Mouse (Mus musculus) small intestine, adult 2 months (tissue): ENCODE data around the gene Tbata. TPM values are rescaled to one million over a fixed set of nuclear protein-coding genes. Genes with fewer than 3 reads are reported as not detected.

Experiments used
- H3K27ac ChIP-seq: fragments of 200-500 bp; 2 replicates; pipeline ENCODE4 v1.5.1; 2012; ENCODE audit warnings: low read depth, low read length, control low read depth, inconsistent platforms; ENCODE audit not compliant: insufficient read depth
- H3K27me3 ChIP-seq: fragments of 200-500 bp; 2 replicates; pipeline ENCODE4 v1.6.1; 2012; ENCODE audit warnings: mild to moderate bottlenecking, moderate library complexity, low read length, inconsistent platforms; ENCODE audit not compliant: control insufficient read depth, insufficient read depth
- H3K36me3 ChIP-seq: fragments of 200-500 bp; 2 replicates; pipeline ENCODE4 v1.6.1; 2012; ENCODE audit warnings: mild to moderate bottlenecking, low read length, control low read depth, inconsistent platforms; ENCODE audit not compliant: control insufficient read depth, insufficient read depth
- H3K4me1 ChIP-seq: fragments of 200-500 bp; 2 replicates; pipeline ENCODE4 v1.6.1; 2012; ENCODE audit warnings: low read length, inconsistent platforms, mixed read lengths; ENCODE audit not compliant: control insufficient read depth, insufficient read depth, insufficient read length
- H3K4me3 ChIP-seq: fragments of 200-500 bp; 2 replicates; pipeline ENCODE4 v1.5.1; 2012; ENCODE audit warnings: low read depth, mild to moderate bottlenecking, control low read depth, inconsistent platforms, low read length, moderate library complexity
- CTCF ChIP-seq: fragments of 200-500 bp; IDR thresholded peaks from 2 replicates; pipeline ENCODE4 v1.5.1; 2012; ENCODE audit warnings: low read depth, mild to moderate bottlenecking, control low read depth, inconsistent platforms, low read length, moderate library complexity, mixed read lengths; ENCODE audit not compliant: insufficient replicate concordance, insufficient read length; ENCODE audit errors: extremely low read depth
- POLR2A ChIP-seq: fragments of 200-500 bp; IDR thresholded peaks from 2 replicates; pipeline ENCODE4 v1.6.1; 2012; ENCODE audit warnings: low read depth, mild to moderate bottlenecking, control low read depth, inconsistent platforms, low read length, moderate library complexity
- WGBS: fragments of 180-500 bp; shearing (Covaris S2); methylation state at CpG from one replicate; pipeline ENCODE4 v1.1.7; 2018; 5-methylcytosine and 5-hydroxymethylcytosine counted together
- polyA plus RNA-seq: library from polyadenylated mRNA; depleted of rRNA; stranded (reverse); fragments of >200 nt; gene quantifications from 2 replicates; pipeline ENCODE4 v1.2.3, GENCODE M21; 2012

Gene Tbata
- polyA plus RNA-seq, 1 experiment = not detected

DNA sequence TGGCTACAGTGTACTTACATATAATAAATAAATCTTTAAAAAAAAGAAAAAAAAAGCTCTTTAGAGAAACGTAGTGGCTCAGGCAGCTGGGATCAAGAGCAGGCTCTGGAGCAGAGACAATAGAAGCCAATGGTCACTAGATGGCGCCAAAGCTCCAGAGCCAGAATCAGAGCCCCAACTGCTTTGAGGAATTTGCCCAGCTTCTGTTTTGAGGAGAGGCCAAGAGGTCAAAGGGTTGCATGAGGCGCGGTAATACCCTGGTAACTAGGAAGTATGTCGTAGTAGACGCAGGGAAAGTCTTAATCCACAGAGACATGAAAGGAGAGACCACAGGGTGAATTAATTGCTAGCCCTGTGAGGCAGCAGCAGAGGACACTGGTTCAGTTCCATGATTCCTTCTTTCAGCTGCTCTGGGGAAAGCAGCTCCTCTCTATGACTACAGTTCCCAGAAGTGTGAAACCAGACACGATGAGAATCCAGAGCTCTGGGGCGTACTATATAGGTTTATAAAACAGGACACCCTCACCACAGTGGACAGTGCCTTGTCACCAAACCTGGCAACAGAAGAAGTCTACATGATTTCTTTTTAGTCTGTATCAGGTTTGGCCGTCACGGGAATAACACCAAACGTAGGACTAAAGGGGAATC is 27.9 kb downstream of the Tbata start:
- Histone ChIP-seq H3K4me1 (no peaks in the 10 kb centered on the region; the same call in 1 of the 2 replicates), H3K27me3 (no peaks in the 10 kb centered on the region), H3K27ac (no peak overlapping the region), H3K4me3 (no peak overlapping the region), H3K36me3 (no peaks in the 10 kb centered on the region)
- WGBS = 29% methylated on average over 11 of the region's 11 CpGs
- TF ChIP-seq CTCF (peak; percentile 96), POLR2A (no peak)

- no peak overlapping the region for H3K27ac ChIP-seq
- no peaks in the 10 kb centered on the region for H3K27me3 ChIP-seq
- no peak for TF ChIP-seq POLR2A
- H3K4me1 ChIP-seq = no peaks in the 10 kb centered on the region; the same call in 1 of the 2 replicates
- WGBS = 90% methylated on average over 7 of the region's 7 CpGs
- no peak overlapping the region for H3K4me3 ChIP-seq
- H3K36me3 ChIP-seq = no peaks in the 10 kb centered on the region
Observed at GRCm38 (mm10) chr10:61200232-61200820, 28.6 kb downstream of the Tbata start.

DNA sequence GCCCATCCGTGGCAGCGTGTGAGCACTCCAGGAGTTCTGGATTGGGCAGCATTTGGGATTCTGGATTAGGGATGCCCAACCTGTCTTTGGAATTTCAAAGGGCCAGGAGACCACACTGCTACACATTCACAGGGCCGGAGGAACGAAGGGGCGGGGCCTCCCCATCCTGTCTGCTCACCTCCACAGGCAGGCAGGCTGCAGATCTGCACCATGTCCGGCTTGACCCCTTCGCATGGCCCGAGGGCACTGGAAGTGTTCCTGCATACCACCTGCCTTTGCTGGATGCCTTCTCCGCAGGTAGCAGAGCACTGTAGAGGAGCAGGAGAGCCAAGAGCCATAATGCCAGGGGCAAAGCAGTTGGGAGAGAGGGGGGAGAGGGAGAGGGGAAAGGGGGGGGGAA is 29.2 kb downstream of the Tbata start:
- TF ChIP-seq CTCF (no peak), POLR2A (no peak)
- WGBS = 72% methylated on average over 9 of the region's 9 CpGs
- H3K36me3 ChIP-seq = no peaks in the 10 kb centered on the region
- H3K27me3 ChIP-seq = no peaks in the 10 kb centered on the region
- H3K4me3 ChIP-seq = no peak overlapping the region
- no peaks in the 10 kb centered on the region; the same call in 1 of the 2 replicates for H3K4me1 ChIP-seq
- no peak overlapping the region for H3K27ac ChIP-seq

DNA sequence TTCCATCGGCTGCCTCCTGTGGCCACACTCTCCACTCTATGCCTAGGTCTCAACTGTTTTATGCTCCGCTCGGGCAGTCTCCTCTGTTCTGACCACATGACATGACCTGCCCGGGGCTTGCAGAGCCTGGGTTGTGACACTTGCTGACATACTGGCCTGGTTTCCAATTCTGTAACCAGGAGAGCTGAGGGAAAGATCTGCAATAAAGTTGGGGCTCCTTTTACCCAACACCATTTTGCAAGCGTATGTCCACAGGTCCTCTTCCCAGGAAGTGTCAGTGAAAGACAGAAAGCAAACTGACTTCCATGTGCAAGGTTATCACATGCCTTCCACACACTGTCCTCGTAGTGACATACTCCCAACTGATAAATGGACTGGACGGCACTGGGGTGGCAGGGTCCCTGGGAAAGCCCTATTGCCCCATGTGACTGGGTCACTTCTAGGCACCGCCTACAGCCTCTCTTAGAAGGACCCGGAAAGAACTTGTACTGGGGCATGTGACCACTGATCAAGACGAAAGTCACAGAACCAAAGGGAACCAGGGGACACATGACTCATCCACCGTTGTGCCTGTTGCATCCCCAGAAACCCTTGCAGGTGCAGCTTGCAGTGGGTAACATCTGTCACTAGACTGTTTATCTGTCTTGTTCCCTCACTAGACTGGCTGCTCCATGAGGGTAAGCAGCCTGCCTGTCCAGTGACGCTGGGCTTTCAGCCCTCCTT is 30.0 kb downstream of the Tbata start:
- Histone ChIP-seq H3K27ac (no peak overlapping the region), H3K4me1 (no peaks in the 10 kb centered on the region; the same call in 1 of the 2 replicates), H3K4me3 (no peak overlapping the region), H3K36me3 (no peaks in the 10 kb centered on the region), H3K27me3 (no peaks in the 10 kb centered on the region)
- TF ChIP-seq POLR2A (no peak), CTCF (no peak)
- 65% methylated on average over 12 of the region's 12 CpGs for WGBS

DNA sequence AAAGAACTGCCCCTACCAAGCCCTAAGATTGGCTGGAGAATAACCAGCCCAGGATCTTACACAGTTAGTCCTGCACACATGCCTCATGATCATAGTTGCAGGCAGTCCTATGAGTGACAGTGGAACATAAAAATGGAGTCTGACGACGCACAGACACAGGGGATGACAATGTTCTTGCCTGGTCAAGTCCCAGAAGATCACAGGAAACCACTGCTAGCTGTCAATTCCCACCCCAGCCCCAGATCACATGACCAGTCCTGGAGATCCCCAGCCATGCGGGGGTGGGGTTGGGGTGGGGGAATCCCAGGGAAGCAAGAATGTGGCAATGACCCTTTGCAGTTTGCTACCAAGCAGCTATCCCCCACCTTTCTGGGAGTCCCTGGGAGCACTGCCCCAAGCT is 32.2 kb downstream of the Tbata start:
- TF ChIP-seq POLR2A = no peak
- no peak for TF ChIP-seq CTCF
- no peaks in the 10 kb centered on the region for H3K36me3 ChIP-seq
- H3K4me1 ChIP-seq = no peaks in the 10 kb centered on the region; the same call in 1 of the 2 replicates
- 65% methylated on average over 3 of the region's 3 CpGs for WGBS
- H3K27ac ChIP-seq = no peak overlapping the region
- H3K4me3 ChIP-seq = no peak overlapping the region
- H3K27me3 ChIP-seq = no peaks in the 10 kb centered on the region

- Histone ChIP-seq H3K36me3 (no peaks in the 10 kb centered on the region), H3K27ac (no peak overlapping the region), H3K4me1 (no peaks in the 10 kb centered on the region), H3K27me3 (0 out of 2 replicates have a peak, but pooled peaks cover 4% of the 10 kb centered on the region), H3K4me3 (no peak overlapping the region)
- 75% methylated on average over 9 of the region's 9 CpGs for WGBS
- TF ChIP-seq CTCF = no peak
- no peak for TF ChIP-seq POLR2A
Observed at GRCm38 (mm10) chr10:61208114-61208684, 36.4 kb downstream of the Tbata start.

DNA sequence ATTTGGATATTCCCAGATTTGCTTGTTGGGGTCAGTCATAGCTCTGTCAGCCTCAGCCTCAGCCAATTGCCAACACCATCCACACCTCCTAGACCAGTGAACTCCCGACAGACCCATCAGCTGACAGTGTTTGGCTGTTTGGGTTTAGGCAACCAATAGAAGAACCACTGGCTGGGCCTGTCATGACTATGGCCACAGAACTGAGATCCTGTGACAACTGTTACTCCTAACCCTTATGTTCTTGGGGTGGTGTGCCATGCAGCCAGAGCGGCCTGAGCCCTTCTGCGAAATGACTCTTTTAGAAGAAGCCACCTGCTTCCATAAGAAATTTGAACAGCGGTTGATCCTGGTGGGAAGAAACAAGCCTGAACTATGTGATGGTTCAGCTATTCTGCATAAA is 39.4 kb downstream of the Tbata start:
- Histone ChIP-seq H3K27ac (no peak overlapping the region), H3K4me1 (no peaks in the 10 kb centered on the region), H3K4me3 (no peak overlapping the region), H3K27me3 (0 out of 2 replicates have a peak, but pooled peaks cover 4% of the 10 kb centered on the region), H3K36me3 (no peaks in the 10 kb centered on the region)
- TF ChIP-seq CTCF = no peak
- no peak for TF ChIP-seq POLR2A
- 81% methylated on average over 4 of the region's 4 CpGs for WGBS
